Mouse (Mus musculus): Measurements from ENCODE around the gene Olfr671. TPM values are rescaled to one million over a fixed set of nuclear protein-coding genes. Genes with fewer than 3 reads are reported as not detected.

The Olfr671 gene
- polyA plus RNA-seq, 1 experiment from 2014 or later: not detected

Other genes starting within 250 kb of the Olfr671 start
- gene Usp17le, start 201.7 kb downstream of the Olfr671 start, polyA plus RNA-seq (2015; fragmentation: Nextera tagmentation; extraction: Ambion mirVana): not detected in 2 replicates
- not detected in 2 replicates for gene Usp17lb, start 136.5 kb downstream of the Olfr671 start, polyA plus RNA-seq (2015; fragmentation: Nextera tagmentation; extraction: Ambion mirVana)
- not detected in 2 replicates for gene Usp17la, start 122.1 kb downstream of the Olfr671 start, polyA plus RNA-seq (2015; fragmentation: Nextera tagmentation; extraction: Ambion mirVana)
- not detected in 2 replicates for gene Olfr665, start 101.1 kb downstream of the Olfr671 start, polyA plus RNA-seq (2015; fragmentation: Nextera tagmentation; extraction: Ambion mirVana)
- gene Olfr666, start 83.2 kb downstream of the Olfr671 start, polyA plus RNA-seq (2015; fragmentation: Nextera tagmentation; extraction: Ambion mirVana): not detected in 2 replicates
- gene Olfr667, start 57.6 kb downstream of the Olfr671 start, polyA plus RNA-seq (2015; fragmentation: Nextera tagmentation; extraction: Ambion mirVana): not detected in 2 replicates
- not detected in 2 replicates for gene Olfr668, start 51.1 kb downstream of the Olfr671 start, polyA plus RNA-seq (2015; fragmentation: Nextera tagmentation; extraction: Ambion mirVana)
- gene Olfr669, start 44.9 kb downstream of the Olfr671 start, polyA plus RNA-seq (2015; fragmentation: Nextera tagmentation; extraction: Ambion mirVana): not detected in 2 replicates
- gene Olfr670, start 16.5 kb downstream of the Olfr671 start, polyA plus RNA-seq (2015; fragmentation: Nextera tagmentation; extraction: Ambion mirVana): not detected in 2 replicates
- not detected in 2 replicates for gene Olfr672, start 22.9 kb upstream of the Olfr671 start, polyA plus RNA-seq (2015; fragmentation: Nextera tagmentation; extraction: Ambion mirVana)
- not detected in 2 replicates for gene Olfr675, start 49.3 kb upstream of the Olfr671 start, polyA plus RNA-seq (2015; fragmentation: Nextera tagmentation; extraction: Ambion mirVana)
- not detected in 2 replicates for gene Olfr676, start 53.6 kb upstream of the Olfr671 start, polyA plus RNA-seq (2015; fragmentation: Nextera tagmentation; extraction: Ambion mirVana)
- gene Olfr677, start 72.2 kb upstream of the Olfr671 start, polyA plus RNA-seq (2015; fragmentation: Nextera tagmentation; extraction: Ambion mirVana): not detected in 2 replicates
- not detected in 2 replicates for gene Olfr678, start 85.3 kb upstream of the Olfr671 start, polyA plus RNA-seq (2015; fragmentation: Nextera tagmentation; extraction: Ambion mirVana)
- gene Olfr679, start 102.1 kb upstream of the Olfr671 start, polyA plus RNA-seq (2015; fragmentation: Nextera tagmentation; extraction: Ambion mirVana): not detected in 2 replicates
- gene Olfr680-ps1, start 113.7 kb upstream of the Olfr671 start, polyA plus RNA-seq (2015; fragmentation: Nextera tagmentation; extraction: Ambion mirVana): not detected in 2 replicates
- gene Olfr681, start 137.7 kb upstream of the Olfr671 start, polyA plus RNA-seq (2015; fragmentation: Nextera tagmentation; extraction: Ambion mirVana): not detected in 2 replicates
- not detected in 2 replicates for gene Olfr683, start 167.9 kb upstream of the Olfr671 start, polyA plus RNA-seq (2015; fragmentation: Nextera tagmentation; extraction: Ambion mirVana)
- not detected in 2 replicates for gene Olfr684, start 184.5 kb upstream of the Olfr671 start, polyA plus RNA-seq (2015; fragmentation: Nextera tagmentation; extraction: Ambion mirVana)
- not detected in 2 replicates for gene Olfr685, start 206.9 kb upstream of the Olfr671 start, polyA plus RNA-seq (2015; fragmentation: Nextera tagmentation; extraction: Ambion mirVana)
- gene Olfr686, start 228.4 kb upstream of the Olfr671 start, polyA plus RNA-seq (2015; fragmentation: Nextera tagmentation; extraction: Ambion mirVana): not detected in 2 replicates